Mouse (Mus musculus) liver, embryonic 14.5 days (tissue): ENCODE data around the gene Bahd1.
A peak's percentile ranks its signal among the peaks of the same experiment; 100 is the strongest.

Experiments
- CTCF ChIP-seq: IDR thresholded peaks from 2 replicates; pipeline ENCODE4 v1.5.1; 2016; ENCODE audit warnings: antibody characterized with exemption, low read depth, control low read depth
- EP300 ChIP-seq: IDR thresholded peaks from 2 replicates; pipeline ENCODE4 v1.6.1; 2016; ENCODE audit warnings: antibody characterized with exemption, low read depth

GRCm38 (mm10) chr2:118949699-118950098 is 49.5 kb downstream of the Bahd1 start:
- TF ChIP-seq CTCF (no peak), EP300 (peak; percentile 58)
